Mouse (Mus musculus) lung, embryonic 14.5 days (tissue): ENCODE results near the gene Tmsb10. TPM values are rescaled to one million over a fixed set of nuclear protein-coding genes. Genes with fewer than 3 reads are reported as not detected.

Experiments
- ATAC-seq: fragments of 200-750 bp; cut with Nextera tagmentation; 2 replicates; pipeline ENCODE4 v1.8.0; 2017; ENCODE audit warnings: mild to moderate bottlenecking, moderate TSS enrichment, moderate library complexity; ENCODE audit not compliant: insufficient read depth
- DNase-seq: peaks from one replicate; pipeline ENCODE4 v3.0.0-alpha.2; 2015
- H3K27ac ChIP-seq: fragments of 300-500 bp; sonication (generic); 2 replicates; pipeline ENCODE4 v1.5.1; 2014; ENCODE audit warnings: low read depth, mild to moderate bottlenecking, moderate library complexity
- H3K27me3 ChIP-seq: fragments of 300-500 bp; sonication (generic); 2 replicates; pipeline ENCODE4 v1.6.1; 2014; ENCODE audit warnings: low read length, control low read depth; ENCODE audit not compliant: insufficient read depth
- H3K36me3 ChIP-seq: fragments of 300-500 bp; sonication (generic); 2 replicates; pipeline ENCODE4 v1.6.1; 2014; ENCODE audit warnings: control low read depth; ENCODE audit not compliant: insufficient read depth
- H3K4me1 ChIP-seq: fragments of 300-500 bp; sonication (generic); 2 replicates; pipeline ENCODE4 v1.6.1; 2014; ENCODE audit warnings: antibody characterized with exemption, control low read depth; ENCODE audit not compliant: insufficient read depth
- H3K4me2 ChIP-seq: fragments of 300-500 bp; sonication (generic); 2 replicates; pipeline ENCODE4 v1.6.1; 2014; ENCODE audit warnings: mild to moderate bottlenecking
- H3K4me3 ChIP-seq: fragments of 300-500 bp; sonication (generic); 2 replicates; pipeline ENCODE4 v1.5.1; 2014; ENCODE audit warnings: low read depth, low read length
- H3K9ac ChIP-seq: fragments of 300-500 bp; sonication (generic); 2 replicates; pipeline ENCODE4 v1.6.1; 2014
- H3K9me3 ChIP-seq: fragments of 300-500 bp; sonication (generic); 2 replicates; pipeline ENCODE4 v1.6.1; 2016; ENCODE audit warnings: low read depth, low read length, control low read depth
- CTCF ChIP-seq: IDR thresholded peaks from 2 replicates; pipeline ENCODE4 v1.5.1; 2016; ENCODE audit warnings: antibody characterized with exemption, low read depth
- WGBS: fragments of 180-500 bp; shearing (Covaris S2); extraction: QIAGEN DNeasy Blood & Tissue Kit; methylation state at CpG from one replicate; pipeline ENCODE4 v1.1.7; 2014; 5-methylcytosine and 5-hydroxymethylcytosine counted together
- polyA plus RNA-seq: library from polyadenylated mRNA; unstranded; fragments of >200 nt; fragmentation: Nextera tagmentation; extraction: Ambion mirVana; gene quantifications from 2 replicates; pipeline ENCODE4 v1.2.1, GENCODE M21; 2014

Gene Tmsb10
- polyA plus RNA-seq, 1 experiment from 2014 or later, result 3,115 TPM

GRCm38 (mm10) chr6:72948392-72948791, 10.2 kb downstream of the Tmsb10 start:
- Histone ChIP-seq H3K36me3 (no peaks in the 10 kb centered on the region), H3K9me3 (no peaks in the 10 kb centered on the region), H3K9ac (no peak overlapping the region), H3K27ac (no peak overlapping the region), H3K27me3 (no peaks in the 10 kb centered on the region), H3K4me1 (no peaks in the 10 kb centered on the region), H3K4me3 (no peak overlapping the region), H3K4me2 (no peak overlapping the region)
- DNase-seq (no peak), ATAC-seq (no peak)
- 88% methylated on average over 3 of the region's 3 CpGs for WGBS
- TF ChIP-seq CTCF, result no peak

- 56% methylated on average over 6 of the region's 6 CpGs for whole genome bisulfite sequencing
Observed at GRCm38 (mm10) chr6:72947960-72948359, 10.6 kb downstream of the Tmsb10 start.

DNA sequence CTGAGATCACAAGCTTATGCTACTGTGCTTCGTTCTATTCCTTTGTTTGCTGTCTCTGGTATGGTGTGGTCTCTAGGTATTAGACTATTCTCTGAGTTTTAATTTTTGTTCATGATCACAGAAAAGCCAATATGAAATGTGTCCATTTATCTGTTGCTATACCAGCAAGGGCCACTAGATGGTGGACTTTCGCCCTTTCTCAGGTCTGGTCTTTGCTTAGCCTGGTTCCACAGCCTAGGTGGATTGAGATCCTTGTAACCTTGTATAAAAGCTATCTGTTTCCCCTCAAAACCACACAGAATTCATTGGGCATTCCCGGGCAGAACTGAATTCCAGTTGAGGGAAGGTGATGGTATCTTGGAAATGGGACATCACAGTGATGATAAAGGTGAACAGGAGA, 18.1 kb downstream of the Tmsb10 start:
- Histone ChIP-seq H3K27me3 (no peaks in the 10 kb centered on the region), H3K27ac (no peak overlapping the region), H3K9me3 (no peaks in the 10 kb centered on the region), H3K9ac (no peak overlapping the region), H3K36me3 (no peaks in the 10 kb centered on the region), H3K4me2 (no peak overlapping the region), H3K4me1 (no peaks in the 10 kb centered on the region), H3K4me3 (no peak overlapping the region)
- ATAC-seq (peak; percentile 69; the same call in 1 of the 2 replicates), DNase-seq (peak; percentile 89)
- 5% methylated on average over 3 of the region's 3 CpGs for WGBS
- peak; percentile 91 for TF ChIP-seq CTCF

More at GRCm38 (mm10) chr6:72947960-72948359, 10.6 kb downstream of the Tmsb10 start:
- Histone ChIP-seq H3K4me1 (no peaks in the 10 kb centered on the region), H3K27ac (no peak overlapping the region), H3K9me3 (no peaks in the 10 kb centered on the region), H3K27me3 (no peaks in the 10 kb centered on the region), H3K4me3 (no peak overlapping the region), H3K4me2 (no peak overlapping the region), H3K9ac (no peak overlapping the region), H3K36me3 (no peaks in the 10 kb centered on the region)
- DNase-seq, result peak; percentile 49
- ATAC-seq, result no peak
- peak; percentile 14; the same call in 1 of the 2 replicates for TF ChIP-seq CTCF

DNA sequence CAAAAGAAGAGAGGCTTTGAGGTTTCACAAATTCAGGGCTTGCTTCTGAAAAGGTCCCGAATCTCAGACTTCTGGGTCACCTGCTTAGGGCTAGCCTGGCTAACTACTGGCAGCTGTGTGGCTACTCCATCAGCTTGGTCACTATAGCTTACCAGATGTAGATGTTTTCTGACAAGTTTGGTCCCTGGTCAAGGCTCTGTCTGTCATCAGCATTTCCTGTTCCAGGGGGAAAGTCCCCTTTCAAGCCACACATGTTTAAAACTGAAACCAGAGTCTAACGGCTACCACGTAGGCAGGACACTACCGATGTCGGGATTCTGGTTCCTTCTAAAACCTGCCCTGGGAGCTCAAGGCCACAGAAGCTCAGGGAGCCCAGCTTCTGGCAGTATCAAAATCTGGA, 20.7 kb downstream of the Tmsb10 start:
- TF ChIP-seq CTCF, result no peak
- H3K4me3 ChIP-seq, result no peak overlapping the region
- no peak overlapping the region for H3K9ac ChIP-seq
- DNase-seq (peak; percentile 39), ATAC-seq (no peak)
- no peaks in the 10 kb centered on the region for H3K36me3 ChIP-seq
- H3K4me1 ChIP-seq, result no peaks in the 10 kb centered on the region
- no peaks in the 10 kb centered on the region for H3K27me3 ChIP-seq
- H3K27ac ChIP-seq, result no peak overlapping the region
- WGBS, result 50% methylated on average over 5 of the region's 5 CpGs
- peak overlapping the region; percentile 4; the same call in 1 of the 2 replicates for H3K4me2 ChIP-seq
- no peaks in the 10 kb centered on the region for H3K9me3 ChIP-seq

DNA sequence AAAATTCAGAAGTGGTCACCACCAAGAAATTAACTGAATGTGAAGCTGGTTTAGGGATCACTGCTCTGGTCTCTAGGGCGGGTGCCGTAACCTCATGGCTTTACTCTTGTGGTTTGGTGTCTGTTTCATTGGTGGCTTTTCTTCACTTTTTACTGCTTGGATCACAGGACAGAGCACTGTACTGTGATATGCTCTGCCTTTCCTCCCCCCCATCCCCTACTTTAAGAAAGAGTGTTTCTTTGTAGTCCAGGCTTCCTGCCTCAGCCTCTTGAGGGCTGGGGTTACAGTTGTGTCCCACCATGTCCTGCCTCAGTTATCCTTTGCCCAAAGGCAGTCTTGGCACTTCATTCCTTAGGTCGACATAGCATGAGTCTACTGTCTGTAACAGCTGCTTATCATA, 21.1 kb downstream of the Tmsb10 start:
- Histone ChIP-seq H3K9ac (no peak overlapping the region), H3K4me3 (no peak overlapping the region), H3K9me3 (no peaks in the 10 kb centered on the region), H3K4me1 (no peaks in the 10 kb centered on the region), H3K36me3 (no peaks in the 10 kb centered on the region), H3K27ac (no peak overlapping the region), H3K27me3 (no peaks in the 10 kb centered on the region), H3K4me2 (no peak overlapping the region)
- DNase-seq (no peak), ATAC-seq (no peak)
- no peak for TF ChIP-seq CTCF
- 73% methylated on average over 3 of the region's 3 CpGs for WGBS

- no peak overlapping the region for H3K4me3 ChIP-seq
- ATAC-seq (no peak), DNase-seq (no peak)
- no peaks in the 10 kb centered on the region for H3K27me3 ChIP-seq
- no peak overlapping the region for H3K4me2 ChIP-seq
- TF ChIP-seq CTCF, result no peak
- H3K36me3 ChIP-seq, result no peaks in the 10 kb centered on the region
- no peaks in the 10 kb centered on the region for H3K4me1 ChIP-seq
- no peak overlapping the region for H3K27ac ChIP-seq
- H3K9ac ChIP-seq, result no peak overlapping the region
- WGBS, result 85% methylated on average over 1 of the region's 1 CpGs
- no peaks in the 10 kb centered on the region for H3K9me3 ChIP-seq
Observed at GRCm38 (mm10) chr6:72932955-72933354, 25.6 kb downstream of the Tmsb10 start.

DNA sequence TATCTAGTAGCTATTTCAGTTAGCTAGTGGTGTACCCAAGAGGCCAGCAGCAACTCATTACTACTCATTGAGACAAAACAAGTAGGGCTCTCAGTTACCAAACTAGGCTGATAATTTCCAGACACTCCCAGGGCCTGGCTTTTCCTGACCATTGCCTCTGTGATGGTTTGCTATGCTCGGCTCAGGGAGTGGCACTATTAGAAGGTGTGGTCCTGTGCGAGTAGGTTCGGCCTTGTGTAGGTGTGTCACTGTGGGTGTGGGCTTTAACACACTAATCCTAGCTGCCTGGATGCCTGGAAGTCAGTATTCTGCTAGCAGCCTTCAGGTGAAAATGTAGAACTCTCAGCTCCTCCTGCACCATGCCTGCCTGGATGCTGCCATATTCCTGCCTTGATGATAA, 27.0 kb downstream of the Tmsb10 start:
- Histone ChIP-seq H3K9ac (no peak overlapping the region), H3K36me3 (no peaks in the 10 kb centered on the region), H3K9me3 (no peaks in the 10 kb centered on the region), H3K4me2 (no peak overlapping the region), H3K27me3 (no peaks in the 10 kb centered on the region), H3K4me3 (no peak overlapping the region), H3K27ac (no peak overlapping the region), H3K4me1 (peaks cover 8% of the 10 kb centered on the region)
- ATAC-seq (no peak), DNase-seq (no peak)
- TF ChIP-seq CTCF, result no peak
- 86% methylated on average over 3 of the region's 3 CpGs for WGBS
